Mouse (Mus musculus) intestine, postnatal 0 days (tissue): ENCODE results near the gene Aff4. TPM values are rescaled to one million over a fixed set of nuclear protein-coding genes. Genes with fewer than 3 reads are reported as not detected.
"Not testable (repeated sequence)": the region's sequence is repeated elsewhere in the genome, so short reads cannot be mapped to it uniquely, and the experiment has no call there.

Experiments
- ATAC-seq: fragments of 200-750 bp; cut with Nextera tagmentation; 2 replicates; pipeline ENCODE4 v1.8.0; 2017; ENCODE audit warnings: mild to moderate bottlenecking, moderate TSS enrichment, moderate library complexity
- H3K27ac ChIP-seq: fragments of 300-500 bp; sonication (generic); 2 replicates; pipeline ENCODE4 v1.5.1; 2014; ENCODE audit warnings: mild to moderate bottlenecking, low read depth, low read length, moderate library complexity
- H3K27me3 ChIP-seq: fragments of 300-500 bp; sonication (generic); replicated peaks from 2 replicates; pipeline ENCODE4 v1.6.1; 2014; ENCODE audit warnings: low read length, mixed read lengths; ENCODE audit not compliant: control insufficient read depth, insufficient read depth
- H3K36me3 ChIP-seq: fragments of 300-500 bp; sonication (generic); 2 replicates; pipeline ENCODE4 v1.6.1; 2014; ENCODE audit warnings: mild to moderate bottlenecking, moderate library complexity; ENCODE audit not compliant: control insufficient read depth, insufficient read depth
- H3K4me1 ChIP-seq: fragments of 300-500 bp; sonication (generic); replicated peaks from 2 replicates; pipeline ENCODE4 v1.6.1; 2014; ENCODE audit warnings: antibody characterized with exemption, low read length, mixed read lengths; ENCODE audit not compliant: control insufficient read depth, insufficient read depth
- H3K4me2 ChIP-seq: fragments of 300-500 bp; sonication (generic); replicated peaks from 2 replicates; pipeline ENCODE4 v1.6.1; 2014; ENCODE audit warnings: low read depth, mild to moderate bottlenecking, moderate library complexity
- H3K4me3 ChIP-seq: fragments of 300-500 bp; sonication (generic); 2 replicates; pipeline ENCODE4 v1.5.1; 2014; ENCODE audit warnings: low read depth, low read length
- H3K9ac ChIP-seq: fragments of 300-500 bp; sonication (generic); 2 replicates; pipeline ENCODE4 v1.6.1; 2014; ENCODE audit warnings: mild to moderate bottlenecking, low read depth, low read length
- H3K9me3 ChIP-seq: fragments of 300-500 bp; sonication (generic); 2 replicates; pipeline ENCODE4 v1.6.1; 2016; ENCODE audit warnings: mixed run types; ENCODE audit not compliant: control insufficient read depth
- CTCF ChIP-seq: sonication (generic); IDR thresholded peaks from 2 replicates; pipeline ENCODE4 v1.5.1; 2016; ENCODE audit warnings: low read depth, mild to moderate bottlenecking, control low read depth, antibody characterized with exemption, moderate library complexity
- WGBS: fragments of 180-500 bp; shearing (Covaris S2); extraction: QIAGEN DNeasy Blood & Tissue Kit; methylation state at CpG from one replicate; pipeline ENCODE4 v1.1.7; 2014; 5-methylcytosine and 5-hydroxymethylcytosine counted together
- polyA plus RNA-seq: library from polyadenylated mRNA; unstranded; fragments of >200 nt; fragmentation: Nextera tagmentation; extraction: Ambion mirVana; gene quantifications from 2 replicates; pipeline ENCODE4 v1.2.1, GENCODE M21; 2015

The Aff4 gene
- polyA plus RNA-seq, 1 experiment from 2014 or later, result 19.0 TPM

DNA sequence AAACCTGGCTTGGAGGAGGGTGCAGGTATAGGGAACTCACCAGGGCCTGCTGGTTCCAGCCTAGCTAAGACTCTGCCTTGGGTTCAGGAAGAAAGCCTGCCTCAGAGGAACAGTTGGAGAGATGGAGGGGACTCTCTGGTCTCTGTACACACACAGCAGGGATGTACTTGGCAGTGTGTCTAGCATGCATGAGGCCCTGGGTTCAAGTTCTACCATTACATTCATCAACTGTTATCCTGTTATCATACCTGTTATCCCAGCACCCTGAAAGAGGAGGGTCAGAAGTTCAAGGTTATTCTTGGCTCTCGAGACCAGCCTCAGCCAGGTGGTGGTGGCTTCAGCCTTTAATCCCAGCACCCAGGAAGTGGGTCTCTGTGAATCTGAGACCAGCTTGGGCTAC lies 13.7 kb upstream of the Aff4 start:
- no peak for TF ChIP-seq CTCF
- 63% methylated on average over 1 of the region's 1 CpGs for WGBS
- no peaks in the 10 kb centered on the region for H3K27me3 ChIP-seq
- no peak overlapping the region for H3K27ac ChIP-seq
- H3K4me1 ChIP-seq, result no peaks in the 10 kb centered on the region; the same call in 1 of the 2 replicates
- no peak overlapping the region for H3K4me2 ChIP-seq
- H3K4me3 ChIP-seq, result no peak overlapping the region
- no peaks in the 10 kb centered on the region for H3K9me3 ChIP-seq
- H3K36me3 ChIP-seq, result peaks cover 9% of the 10 kb centered on the region; the same call in 1 of the 2 replicates
- no peak for ATAC-seq
- no peak overlapping the region for H3K9ac ChIP-seq

DNA sequence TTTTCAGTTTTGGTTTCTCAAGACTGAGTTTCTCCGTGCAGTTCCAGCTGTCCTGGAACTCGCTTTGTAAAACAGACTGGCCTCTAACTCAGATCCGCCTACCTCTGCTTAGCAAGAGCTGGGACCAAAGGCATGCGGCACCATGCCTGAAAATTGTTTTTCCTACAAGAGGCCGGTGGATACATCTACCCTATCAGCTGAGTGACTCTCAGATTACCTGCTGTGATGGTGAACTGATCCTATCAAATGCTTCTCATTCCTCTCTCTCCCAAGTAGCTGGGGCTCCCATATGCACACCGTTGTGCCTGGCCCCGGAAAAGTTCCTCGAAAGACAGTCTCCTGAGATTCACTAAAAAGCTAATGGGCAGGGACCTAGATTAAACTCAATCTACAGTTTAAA lies 12.9 kb upstream of the Aff4 start:
- Histone ChIP-seq H3K4me1 (no peaks in the 10 kb centered on the region; the same call in 1 of the 2 replicates), H3K27ac (no peak overlapping the region), H3K4me3 (no peak overlapping the region), H3K9me3 (no peaks in the 10 kb centered on the region), H3K4me2 (no peak overlapping the region), H3K9ac (no peak overlapping the region), H3K27me3 (no peaks in the 10 kb centered on the region), H3K36me3 (peaks cover 1% of the 10 kb centered on the region; the same call in 1 of the 2 replicates)
- ATAC-seq, result no peak
- WGBS, result 81% methylated on average over 8 of the region's 8 CpGs
- no peak for TF ChIP-seq CTCF

DNA sequence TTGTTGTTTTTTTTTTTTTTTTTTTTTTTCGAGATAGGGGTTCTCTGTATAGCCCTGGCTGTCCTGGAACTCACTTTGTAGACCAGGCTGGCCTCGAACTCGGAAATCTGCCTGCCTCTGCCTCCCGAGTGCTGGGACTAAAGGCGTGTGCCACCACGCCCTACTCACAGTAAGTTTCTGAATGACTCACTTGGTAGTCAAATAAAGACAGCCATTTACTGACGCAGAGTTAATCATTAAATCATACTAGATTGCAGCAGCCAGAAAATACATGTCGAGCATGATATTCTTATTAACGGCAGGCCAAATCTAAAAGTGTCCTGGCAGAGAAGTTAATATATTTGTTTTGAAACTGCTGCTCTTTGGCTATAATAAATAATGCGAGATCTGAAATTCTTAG lies 9.6 kb upstream of the Aff4 start:
- H3K4me3 ChIP-seq, H3K9ac ChIP-seq, H3K27ac ChIP-seq, H3K4me1 ChIP-seq, H3K27me3 ChIP-seq, H3K9me3 ChIP-seq, H3K4me2 ChIP-seq, H3K36me3 ChIP-seq: not testable (repeated sequence)
- ATAC-seq, result peak; percentile 58; the same call in 1 of the 2 replicates
- 50% methylated on average over 10 of the region's 10 CpGs for WGBS

- 65% methylated on average over 5 of the region's 5 CpGs for WGBS
- Histone ChIP-seq H3K9ac (no peak overlapping the region), H3K27ac (no peak overlapping the region), H3K4me1 (no peaks in the 10 kb centered on the region; the same call in 1 of the 2 replicates), H3K4me2 (no peak overlapping the region), H3K36me3 (no peaks in the 10 kb centered on the region), H3K9me3 (no peaks in the 10 kb centered on the region), H3K27me3 (no peaks in the 10 kb centered on the region), H3K4me3 (no peak overlapping the region)
- TF ChIP-seq CTCF, result no peak
- ATAC-seq, result no peak
These were observed 7.9 kb upstream of the Aff4 start for GRCm38 (mm10) chr11:53342711-53343110.

DNA sequence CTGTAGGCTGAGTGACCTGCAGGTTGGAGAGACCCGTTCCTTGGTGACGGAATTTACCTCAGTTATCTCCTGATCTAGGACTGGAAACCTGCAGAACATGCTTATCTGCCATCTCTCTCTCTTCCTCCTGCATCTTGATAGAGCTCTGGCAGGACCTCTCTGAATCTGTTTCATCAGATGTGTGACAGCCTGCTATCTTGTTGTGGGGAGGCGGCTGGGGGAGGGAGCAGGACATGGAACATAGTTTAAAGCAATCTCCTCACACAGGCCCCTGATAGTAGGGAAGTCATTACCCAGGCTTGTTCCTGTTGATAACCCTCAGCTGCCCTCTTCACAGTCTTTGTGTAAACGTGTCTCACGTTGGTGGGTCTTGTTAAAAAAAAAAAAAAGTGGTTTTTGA lies 5.3 kb upstream of the Aff4 start:
- Histone ChIP-seq H3K36me3 (no peaks in the 10 kb centered on the region), H3K9me3 (no peaks in the 10 kb centered on the region), H3K4me3 (no peak overlapping the region), H3K4me1 (no peaks in the 10 kb centered on the region), H3K4me2 (no peak overlapping the region), H3K27me3 (no peaks in the 10 kb centered on the region), H3K27ac (no peak overlapping the region), H3K9ac (no peak overlapping the region)
- TF ChIP-seq CTCF, result no peak
- WGBS, result 18% methylated on average over 5 of the region's 5 CpGs
- ATAC-seq, result no peak

DNA sequence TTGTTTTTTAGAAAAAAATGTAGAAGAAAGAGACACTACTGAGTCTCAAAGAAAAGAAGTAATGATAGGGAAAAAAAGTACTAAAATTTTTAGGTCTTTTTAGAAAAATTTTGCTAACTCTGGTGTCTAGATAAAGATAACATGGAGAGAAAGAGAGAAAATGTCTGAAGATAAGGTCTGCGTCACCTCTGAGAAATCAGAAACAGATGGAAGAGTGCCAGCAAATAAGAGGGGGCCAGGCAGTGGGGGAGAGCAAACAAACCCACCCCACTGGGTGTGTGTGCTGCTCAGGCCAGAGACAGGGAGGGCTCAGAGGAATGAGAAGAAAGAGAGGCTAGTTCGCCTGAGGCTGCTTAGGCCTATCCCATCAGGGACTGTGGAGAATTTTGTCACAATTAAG lies 4.9 kb upstream of the Aff4 start:
- Histone ChIP-seq H3K4me3 (no peak overlapping the region), H3K4me1 (no peaks in the 10 kb centered on the region), H3K27me3 (no peaks in the 10 kb centered on the region), H3K36me3 (no peaks in the 10 kb centered on the region), H3K4me2 (no peak overlapping the region), H3K27ac (no peak overlapping the region), H3K9me3 (no peaks in the 10 kb centered on the region), H3K9ac (no peak overlapping the region)
- TF ChIP-seq CTCF, result no peak
- WGBS, result 35% methylated on average over 2 of the region's 2 CpGs
- no peak for ATAC-seq
